Mouse (Mus musculus): Measurements from ENCODE around the gene Gm20388.

Gm20388 gene

GRCm38 (mm10) chr8:122350309-122351089 is 2439.9 kb downstream of the Gm20388 start:
- DNase-seq (ENCODE audit: low spot score in 2 of 2), result no peak

GRCm38 (mm10) chr8:122354157-122354556 is 2443.5 kb downstream of the Gm20388 start:
- DNase-seq (ENCODE audit: low spot score in 2 of 2), result no peak

- DNase-seq (ENCODE audit: low spot score in 2 of 2), result peak; percentile 72 to 74
Measured at GRCm38 (mm10) chr8:122355642-122356606, 2445.3 kb downstream of the Gm20388 start.

- DNase-seq (ENCODE audit: low spot score in 2 of 2), result no peak
Measured at GRCm38 (mm10) chr8:122357202-122357601, 2446.6 kb downstream of the Gm20388 start.

GRCm38 (mm10) chr8:122357641-122358040 is 2447.0 kb downstream of the Gm20388 start:
- no peak for DNase-seq (ENCODE audit: low spot score in 2 of 2)

- no peak for DNase-seq (ENCODE audit: low spot score in 2 of 2)
Measured at GRCm38 (mm10) chr8:122359111-122359775, 2448.6 kb downstream of the Gm20388 start.

GRCm38 (mm10) chr8:122360696-122361416 is 2450.2 kb downstream of the Gm20388 start, which contains the start of gene Trhr2:
Trhr2 (minus strand) TSS chr8:122360746.
- DNase-seq (ENCODE audit: low spot score in 2 of 2), result no peak

- no peak for DNase-seq (ENCODE audit: low spot score in 2 of 2)
Measured at GRCm38 (mm10) chr8:122362271-122362670, 2451.6 kb downstream of the Gm20388 start.

- no peak for DNase-seq (ENCODE audit: low spot score in 2 of 2)
Measured at GRCm38 (mm10) chr8:122362967-122363366, 2452.3 kb downstream of the Gm20388 start.

GRCm38 (mm10) chr8:122368494-122368893 is 2457.9 kb downstream of the Gm20388 start:
- no peak for DNase-seq (ENCODE audit: low spot score in 2 of 2)

GRCm38 (mm10) chr8:122369665-122370064 is 2459.0 kb downstream of the Gm20388 start:
- peak; percentile 70 to 71 for DNase-seq (ENCODE audit: low spot score in 2 of 2)

GRCm38 (mm10) chr8:122371706-122372105 is 2461.1 kb downstream of the Gm20388 start:
- DNase-seq (ENCODE audit: low spot score in 2 of 2), result no peak

- no peak for DNase-seq (ENCODE audit: low spot score in 2 of 2)
Measured at GRCm38 (mm10) chr8:122375320-122375719, 2464.7 kb downstream of the Gm20388 start.

- DNase-seq (ENCODE audit: low spot score in 2 of 2), result no peak
Measured at GRCm38 (mm10) chr8:122375751-122376364, 2465.2 kb downstream of the Gm20388 start.

- peak; percentile 95 to 98 for DNase-seq (ENCODE audit: low spot score in 2 of 2)
Measured at GRCm38 (mm10) chr8:122376365-122377231, 2466.0 kb downstream of the Gm20388 start, which contains the start of gene Zc3h18. Zc3h18 (plus strand) TSS chr8:122376609.

- DNase-seq (ENCODE audit: low spot score in 2 of 2), result no peak
Measured at GRCm38 (mm10) chr8:122383039-122383438, 2472.4 kb downstream of the Gm20388 start.

GRCm38 (mm10) chr8:122389357-122389756 is 2478.7 kb downstream of the Gm20388 start:
- DNase-seq (ENCODE audit: low spot score in 2 of 2), result no peak

- no peak for DNase-seq (ENCODE audit: low spot score in 2 of 2)
Measured at GRCm38 (mm10) chr8:122390758-122391157, 2480.1 kb downstream of the Gm20388 start.

GRCm38 (mm10) chr8:122393717-122394116 is 2483.1 kb downstream of the Gm20388 start:
- DNase-seq (ENCODE audit: low spot score in 2 of 2), result no peak

GRCm38 (mm10) chr8:122395291-122395690 is 2484.7 kb downstream of the Gm20388 start:
- no peak for DNase-seq (ENCODE audit: low spot score in 2 of 2)

Measured in urinary bladder, adult 18-20 months (tissue).